Mouse (Mus musculus): Measurements from ENCODE around the gene Scaper. TPM values are rescaled to one million over a fixed set of nuclear protein-coding genes. Genes with fewer than 3 reads are reported as not detected.

The Scaper gene
- polyA plus RNA-seq (2012; ENCODE audit: low replicate concordance) = 0.11 and 0.20 TPM in 2 replicates

DNA sequence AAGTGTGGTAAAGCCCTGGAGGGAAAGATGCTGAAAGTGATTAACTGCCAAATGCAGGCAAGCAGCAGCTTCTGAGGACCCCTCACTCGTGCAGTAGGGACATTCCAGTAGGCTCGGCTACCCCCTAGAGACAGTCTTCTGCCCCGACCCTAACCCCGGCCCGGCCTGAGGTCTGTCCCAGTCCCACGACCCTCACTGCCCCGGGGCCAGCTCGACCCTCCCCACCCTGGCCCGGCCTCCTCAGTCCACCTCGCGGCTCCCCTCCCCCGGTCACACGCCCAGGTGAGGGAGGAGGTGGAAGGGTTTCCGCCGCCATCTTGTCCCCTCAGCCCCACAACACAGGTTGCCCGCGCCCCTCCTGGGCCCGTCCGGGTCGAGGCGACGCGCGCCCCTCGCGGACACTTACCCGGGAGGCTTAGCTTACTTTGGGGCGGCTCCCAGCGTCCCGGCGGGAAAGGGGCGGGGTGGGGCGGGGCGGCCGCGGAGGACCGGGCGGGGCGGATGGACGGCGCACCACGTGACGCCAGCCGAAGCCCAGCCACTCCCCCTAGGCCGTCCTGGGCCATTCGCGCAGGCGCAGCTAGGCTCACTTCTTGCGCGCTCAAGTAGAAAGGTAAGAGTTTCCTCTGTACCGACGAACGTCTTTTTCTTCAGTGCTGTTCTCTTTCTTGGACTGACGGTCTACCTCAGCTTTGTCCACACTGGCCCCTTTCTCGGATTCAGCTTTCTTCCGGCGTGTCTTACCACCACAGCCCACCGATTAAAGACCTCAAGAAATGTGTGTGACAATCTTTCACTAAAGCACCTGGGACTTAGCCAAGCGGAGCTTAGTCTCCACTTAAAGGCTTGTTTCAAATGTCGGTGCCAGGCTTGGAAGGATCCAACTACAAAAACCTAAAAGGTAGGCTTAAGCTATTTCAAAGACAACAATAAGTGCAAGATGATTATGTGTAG, at the start of gene Scaper:
Gene Scaper (minus strand): TSS at position 456 of the 954 bp plus-strand sequence.

DNA sequence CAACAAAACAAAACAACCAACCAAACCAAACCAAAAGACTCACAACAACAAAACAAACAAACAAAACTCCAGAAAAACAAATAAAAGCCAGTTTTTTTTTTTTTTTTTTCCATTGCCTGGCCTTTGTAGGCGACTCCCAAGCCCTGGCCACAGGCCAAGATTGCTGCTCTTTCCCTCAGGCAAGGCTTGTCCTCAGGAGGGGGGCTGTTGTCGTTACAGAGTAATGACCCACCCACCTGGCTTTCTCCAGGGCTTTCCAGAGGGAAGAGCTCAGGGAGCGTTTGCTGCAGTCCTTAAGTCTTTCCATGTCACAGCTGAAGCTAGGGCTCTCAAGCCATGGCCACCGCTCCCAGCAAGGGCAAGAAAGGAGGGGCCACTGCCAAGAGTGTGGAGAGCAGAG, 399.5 kb downstream of the Scaper start, which contains the start of gene Isl2:
Gene Isl2 (plus strand): TSS at position 296 of the 400 bp plus-strand sequence.

DNA sequence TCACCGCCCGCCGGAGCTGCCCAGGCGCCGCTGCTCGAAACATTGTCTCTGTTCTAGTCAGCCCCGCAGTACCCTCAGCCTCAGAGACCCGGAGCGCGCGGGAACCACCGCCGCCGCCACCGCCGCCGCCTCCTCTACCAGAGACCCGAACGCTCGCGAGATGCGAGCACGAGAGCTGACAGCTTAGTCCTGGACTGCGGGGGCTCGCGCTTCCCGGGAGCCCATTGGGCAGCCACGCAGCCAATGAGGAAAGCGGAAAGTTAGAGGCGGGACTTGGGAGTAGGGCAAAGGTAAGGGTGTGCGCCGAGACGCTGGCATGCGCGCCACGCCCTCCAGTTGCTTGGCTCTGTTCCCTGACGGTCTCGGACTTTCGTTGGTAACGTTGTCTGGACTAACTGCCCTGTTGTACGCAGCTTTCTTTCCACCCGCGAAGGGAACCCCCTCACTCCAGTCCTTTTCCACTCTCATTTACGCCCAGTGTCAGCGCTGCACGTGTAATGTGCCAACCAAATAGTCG, 425.8 kb downstream of the Scaper start, which contains the start of gene Etfa:
Gene Etfa (minus strand): TSS at position 217 of the 517 bp plus-strand sequence.

Other genes starting within 250 kb of the Scaper start
- gene 4930563M21Rik, start 72.4 kb upstream of the Scaper start, polyA plus RNA-seq (2012; ENCODE audit: low replicate concordance) = not detected in 2 replicates
- 22.4 and 45.7 TPM in 2 replicates for gene Rcn2, start 103.7 kb upstream of the Scaper start, polyA plus RNA-seq (2012; ENCODE audit: low replicate concordance)
- gene Pstpip1, start 151.8 kb upstream of the Scaper start, polyA plus RNA-seq (2012; ENCODE audit: low replicate concordance) = 19.9 and 30.7 TPM in 2 replicates
- 2.9 and 9.0 TPM in 2 replicates for gene Tspan3, start 227.4 kb upstream of the Scaper start, polyA plus RNA-seq (2012; ENCODE audit: low replicate concordance)